Mouse (Mus musculus) gastrocnemius, postnatal 4 days (tissue): ENCODE results near the gene Slc5a8. TPM values are rescaled to one million over a fixed set of nuclear protein-coding genes. Genes with fewer than 3 reads are reported as not detected.

Experiments used
- DNase-seq, 2 experiments: peaks; one replicate each; pipeline ENCODE4 v3.0.0; 2021 to 2022; ENCODE audit warnings: low spot score in 2 of 2, mixed read lengths in 2 of 2
- long read RNA-seq, 2 experiments: library from polyadenylated mRNA; stranded (forward); transcript quantifications; one replicate each; pipeline ENCODE4 v2.0.0; 2021
- total RNA-seq, 2 experiments: library from RNA; stranded (reverse); gene quantifications; 2 replicates each; pipeline ENCODE4 v1.2.3; 2021

The Slc5a8 gene
- under 1 TPM; 0.05 TPM for total RNA-seq
- long read RNA-seq, experiment 1 = 0 reads
- long read RNA-seq, experiment 2 = 0 reads

GRCm38 (mm10) chr10:88885632-88886090 is at the start of gene Slc5a8:
Slc5a8 (plus strand) TSS chr10:88885992.
- no peak for DNase-seq

- DNase-seq = no peak
These were observed 36.8 kb upstream of the Slc5a8 start for GRCm38 (mm10) chr10:88848876-88849476.

GRCm38 (mm10) chr10:88849976-88850375 is 35.8 kb upstream of the Slc5a8 start:
- no peak for DNase-seq

GRCm38 (mm10) chr10:88853326-88853725 is 32.5 kb upstream of the Slc5a8 start:
- DNase-seq = no peak

- DNase-seq = no peak
These were observed 24.9 kb upstream of the Slc5a8 start for GRCm38 (mm10) chr10:88860911-88861310.

- DNase-seq = no peak
These were observed 24.4 kb upstream of the Slc5a8 start for GRCm38 (mm10) chr10:88861416-88861815.

GRCm38 (mm10) chr10:88862293-88862692 is 23.5 kb upstream of the Slc5a8 start:
- DNase-seq = no peak

GRCm38 (mm10) chr10:88866017-88866416 is 19.8 kb upstream of the Slc5a8 start:
- no peak for DNase-seq

- no peak for DNase-seq
These were observed 10.9 kb upstream of the Slc5a8 start for GRCm38 (mm10) chr10:88874870-88875269.

GRCm38 (mm10) chr10:88877421-88877820 is 8.4 kb upstream of the Slc5a8 start:
- DNase-seq = no peak

GRCm38 (mm10) chr10:88883721-88884120 is 2.1 kb upstream of the Slc5a8 start:
- DNase-seq = no peak

- no peak for DNase-seq
These were observed 956 bp upstream of the Slc5a8 start for GRCm38 (mm10) chr10:88884836-88885235.

GRCm38 (mm10) chr10:88886114-88886513 is 322 bp downstream of the Slc5a8 start:
- no peak for DNase-seq

GRCm38 (mm10) chr10:88888376-88888775 is 2.6 kb downstream of the Slc5a8 start:
- no peak for DNase-seq

GRCm38 (mm10) chr10:88891410-88891809 is 5.6 kb downstream of the Slc5a8 start:
- DNase-seq = no peak

- DNase-seq = no peak
These were observed 6.8 kb downstream of the Slc5a8 start for GRCm38 (mm10) chr10:88892560-88893087.

GRCm38 (mm10) chr10:88897032-88897431 is 11.2 kb downstream of the Slc5a8 start:
- no peak for DNase-seq

- DNase-seq = no peak
These were observed 64.0 kb downstream of the Slc5a8 start for GRCm38 (mm10) chr10:88949649-88950296.

- DNase-seq = no peak
These were observed 64.5 kb downstream of the Slc5a8 start for GRCm38 (mm10) chr10:88950297-88950653.

GRCm38 (mm10) chr10:88960791-88961190 is 75.0 kb downstream of the Slc5a8 start:
- no peak for DNase-seq

GRCm38 (mm10) chr10:88968586-88968985 is 82.8 kb downstream of the Slc5a8 start:
- no peak for DNase-seq

- no peak for DNase-seq
These were observed 85.3 kb downstream of the Slc5a8 start for GRCm38 (mm10) chr10:88970951-88971725.
